Mouse (Mus musculus): ENCODE data around the gene Gm17334. TPM values are rescaled to one million over a fixed set of nuclear protein-coding genes. Genes with fewer than 3 reads are reported as not detected.
A peak's percentile ranks its signal among the peaks of the same experiment; 100 is the strongest.

Gm17334 gene
- total RNA-seq, 2 experiments from 2014 or later, result not detected

DNA sequence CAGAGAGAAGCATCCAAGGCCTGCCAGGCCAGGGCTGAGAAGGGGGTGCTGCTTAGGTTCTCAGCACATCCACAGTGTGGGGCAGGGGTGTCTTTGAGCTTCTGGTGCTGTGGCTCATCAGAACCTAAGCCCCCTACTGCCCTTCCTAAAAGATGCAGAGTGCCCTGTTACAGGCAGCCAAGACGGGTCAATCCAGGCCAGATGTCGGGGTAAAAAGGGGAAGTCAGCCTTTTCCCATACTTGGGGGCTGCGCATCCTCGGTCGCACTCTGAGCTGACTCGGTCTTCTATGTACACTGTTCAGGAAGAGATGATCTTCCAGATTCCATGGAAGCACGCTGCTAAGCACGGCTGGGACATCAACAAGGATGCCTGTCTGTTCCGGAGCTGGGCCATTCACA lies 451 bp downstream of the Gm17334 start:
- no peak for DNase-seq (ENCODE audit: low spot score)

GRCm38 (mm10) chr11:53771001-53771744 lies 1.8 kb downstream of the Gm17334 start:
- DNase-seq (ENCODE audit: low spot score), result no peak

DNA sequence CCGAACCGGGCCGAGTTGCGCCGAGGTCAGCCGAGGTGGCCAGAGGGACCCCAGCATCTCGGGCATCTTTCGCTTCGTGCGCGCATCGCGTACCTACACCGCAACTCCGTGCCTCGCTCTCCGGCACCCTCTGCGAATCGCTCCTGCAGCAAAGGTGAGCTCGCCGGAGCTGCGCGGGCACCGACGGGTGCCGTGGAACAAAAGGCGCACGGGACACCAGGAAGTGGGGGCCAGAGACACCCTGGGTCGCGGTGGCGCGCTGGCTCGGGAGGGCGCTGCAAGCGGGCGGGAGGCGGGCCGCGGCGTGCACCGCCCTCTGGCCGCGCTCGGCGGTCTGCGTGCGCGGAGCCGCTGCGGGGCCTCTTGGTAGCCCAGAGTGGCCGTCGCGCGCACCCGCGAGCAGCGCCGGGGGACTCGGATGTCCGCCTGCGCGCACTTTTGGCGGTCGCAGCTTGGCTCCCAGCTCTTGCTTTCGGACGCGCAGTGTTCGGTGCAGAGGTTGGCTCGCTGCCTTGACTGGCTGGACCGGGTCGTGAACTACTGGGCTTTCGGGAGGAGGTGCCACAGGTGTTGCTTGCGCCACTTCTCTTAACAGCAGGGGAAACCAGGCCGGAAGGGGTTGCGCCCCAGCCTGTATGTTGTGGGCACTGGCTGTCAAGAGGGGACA lies 2.7 kb downstream of the Gm17334 start:
- peak; percentile 61 for DNase-seq (ENCODE audit: low spot score)

- DNase-seq (ENCODE audit: low spot score), result peak; percentile 93
Observed at GRCm38 (mm10) chr11:53769760-53770124, 3.2 kb downstream of the Gm17334 start, which contains the start of gene Irf1. Gene Irf1, plus strand, starts transcription at chr11:53770014.

DNA sequence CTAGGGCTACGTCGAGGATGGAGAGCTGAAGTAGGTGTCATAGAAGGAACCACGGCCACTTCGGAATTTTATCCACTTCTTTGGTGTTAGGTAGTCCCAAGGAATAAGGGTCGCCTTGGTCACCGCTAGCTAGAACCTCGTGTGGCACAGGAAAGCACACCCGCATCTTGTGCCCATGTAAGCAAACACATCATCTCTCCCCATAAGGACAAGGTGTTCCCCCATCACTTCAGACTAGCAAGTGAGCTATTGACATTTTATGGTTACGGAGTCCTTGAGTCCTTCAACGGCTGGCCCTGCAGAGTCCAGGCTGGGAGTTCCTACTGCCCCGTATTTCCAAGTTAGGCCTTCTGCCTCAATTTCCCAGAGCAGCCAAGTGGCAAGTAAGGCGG lies 3.8 kb downstream of the Gm17334 start:
- no peak for DNase-seq (ENCODE audit: low spot score)

- DNase-seq (ENCODE audit: low spot score), result no peak
Observed at GRCm38 (mm10) chr11:53768422-53769184, 4.4 kb downstream of the Gm17334 start.

DNA sequence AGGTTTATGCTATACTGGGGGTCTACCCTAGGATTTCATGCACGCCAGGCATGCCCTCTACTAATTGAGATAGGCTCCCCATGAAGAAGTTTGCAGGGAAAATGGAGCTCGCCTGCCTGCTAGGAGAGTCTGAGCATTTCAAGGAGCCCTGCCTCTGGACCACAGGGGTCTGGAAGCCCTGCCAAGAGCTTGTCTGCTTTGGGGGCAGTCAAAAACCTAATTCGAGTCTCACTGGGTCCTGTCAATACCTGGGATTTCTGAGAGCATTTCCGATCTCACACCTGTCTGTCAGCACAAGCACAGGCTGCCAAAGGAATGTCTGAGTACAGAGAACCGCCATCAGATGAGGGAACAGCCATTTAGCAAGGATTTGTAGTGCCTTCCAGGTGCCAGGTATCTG lies 8.4 kb downstream of the Gm17334 start:
- no peak for DNase-seq (ENCODE audit: low spot score)

DNA sequence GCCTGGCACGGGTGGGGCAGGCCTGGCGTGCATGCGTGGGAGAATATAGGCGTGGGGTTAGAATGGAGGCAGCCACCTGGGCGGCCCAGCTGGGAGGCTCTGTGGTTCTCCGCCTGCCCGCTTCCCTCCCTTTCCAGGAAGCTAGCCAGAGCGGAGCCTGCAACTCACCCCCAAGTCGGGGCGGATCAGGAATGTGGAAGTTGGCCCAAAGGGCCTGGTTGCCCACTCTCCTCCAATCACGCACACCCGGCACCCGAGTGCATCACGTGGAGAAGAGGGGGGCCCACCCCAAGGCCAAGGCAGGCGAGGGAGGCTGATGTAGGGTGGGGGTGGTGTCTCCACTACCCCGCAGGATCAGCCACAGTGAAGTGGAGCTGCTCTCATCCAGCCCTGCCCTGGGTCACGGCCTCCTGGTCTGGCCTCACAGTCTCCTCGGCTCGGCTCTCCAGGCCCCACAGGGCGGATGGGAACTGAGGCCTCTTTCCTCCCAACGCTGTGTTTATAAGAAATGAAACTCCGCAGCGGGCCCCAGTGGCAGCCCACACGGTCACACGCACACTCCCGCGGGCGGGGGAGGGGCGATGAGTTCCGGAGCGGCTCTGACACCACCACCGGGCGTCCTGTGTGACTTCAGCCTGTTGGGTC lies 9.4 kb downstream of the Gm17334 start:
- DNase-seq (ENCODE audit: low spot score), result peak; percentile 92

DNA sequence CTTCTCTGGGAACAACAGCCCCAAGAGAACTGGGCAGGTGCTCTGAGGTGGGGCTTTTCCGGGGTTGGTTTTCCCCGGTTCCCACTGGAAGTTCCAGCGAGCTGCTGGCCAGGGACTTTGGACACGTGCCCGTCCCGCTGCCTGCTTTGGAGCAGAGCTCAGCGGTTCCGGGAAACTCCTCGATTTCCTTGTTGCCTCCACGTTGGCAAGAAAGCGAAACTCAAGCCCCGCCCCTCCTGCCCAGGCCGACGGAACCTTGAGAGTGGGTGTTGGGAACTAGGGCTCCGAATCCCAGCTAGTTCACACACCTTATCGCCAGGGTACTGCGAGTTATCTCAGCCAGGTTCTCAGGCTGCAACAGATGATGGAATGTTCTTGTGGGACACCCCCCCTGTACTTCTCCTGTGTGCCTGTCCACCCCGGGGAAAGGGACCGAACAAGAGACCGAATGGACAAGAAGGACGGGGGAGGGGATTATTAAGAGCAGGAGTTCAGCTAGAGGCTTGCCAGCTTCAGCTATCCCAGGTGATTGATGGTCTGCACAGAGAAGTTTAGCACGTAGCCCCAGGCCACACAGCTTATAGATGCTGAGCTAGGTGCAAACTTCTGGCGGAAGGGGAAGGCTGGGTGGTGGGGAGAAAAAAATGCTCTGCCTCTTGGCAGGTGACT lies 10.0 kb downstream of the Gm17334 start:
- peak; percentile 80 for DNase-seq (ENCODE audit: low spot score)

- DNase-seq (ENCODE audit: low spot score), result no peak
Observed at GRCm38 (mm10) chr11:53762426-53762825, 10.6 kb downstream of the Gm17334 start.

DNA sequence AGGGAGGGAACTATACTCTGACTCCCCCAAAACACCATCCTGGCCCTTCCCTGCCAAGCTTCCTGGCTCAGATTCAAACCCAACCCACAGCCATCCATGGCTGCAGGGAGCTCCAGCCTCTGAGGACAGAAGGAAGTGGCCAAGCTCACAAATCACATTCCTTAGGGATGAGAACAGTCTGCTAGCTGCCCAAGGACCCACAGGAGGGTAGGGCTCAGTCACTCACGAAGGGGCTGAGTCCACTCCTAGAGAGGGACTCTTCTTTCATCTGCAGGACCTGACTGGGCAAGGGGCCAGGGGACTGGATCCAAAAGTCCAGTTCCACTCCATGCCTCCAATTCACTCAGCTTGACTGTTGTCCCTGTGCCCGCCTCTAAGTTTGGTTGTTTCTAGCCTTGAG lies 11.2 kb downstream of the Gm17334 start:
- DNase-seq (ENCODE audit: low spot score), result peak; percentile 57

DNA sequence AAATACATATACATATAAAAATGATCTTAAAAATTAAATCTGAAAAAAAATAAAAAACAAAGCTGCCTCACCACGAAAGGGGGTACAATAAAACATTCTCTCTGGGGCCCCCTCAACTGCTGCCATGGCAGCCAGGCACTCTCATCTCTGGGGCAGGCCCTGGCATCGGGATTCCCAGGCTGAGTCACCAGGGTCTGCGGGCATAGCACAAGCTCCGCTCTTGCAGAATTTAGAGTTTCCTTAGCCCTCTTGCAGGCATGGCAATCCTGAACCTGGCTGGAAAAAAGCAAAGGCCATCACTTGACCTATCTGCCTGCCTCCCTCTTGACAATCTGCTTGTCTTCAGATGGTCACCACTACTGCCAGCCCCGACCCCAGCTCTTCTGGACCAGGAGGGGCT lies 11.7 kb downstream of the Gm17334 start:
- DNase-seq (ENCODE audit: low spot score), result no peak

- DNase-seq (ENCODE audit: low spot score), result no peak
Observed at GRCm38 (mm10) chr11:53759545-53760406, 13.2 kb downstream of the Gm17334 start.

GRCm38 (mm10) chr11:53758791-53759351 lies 14.1 kb downstream of the Gm17334 start:
- peak; percentile 34 for DNase-seq (ENCODE audit: low spot score)

DNA sequence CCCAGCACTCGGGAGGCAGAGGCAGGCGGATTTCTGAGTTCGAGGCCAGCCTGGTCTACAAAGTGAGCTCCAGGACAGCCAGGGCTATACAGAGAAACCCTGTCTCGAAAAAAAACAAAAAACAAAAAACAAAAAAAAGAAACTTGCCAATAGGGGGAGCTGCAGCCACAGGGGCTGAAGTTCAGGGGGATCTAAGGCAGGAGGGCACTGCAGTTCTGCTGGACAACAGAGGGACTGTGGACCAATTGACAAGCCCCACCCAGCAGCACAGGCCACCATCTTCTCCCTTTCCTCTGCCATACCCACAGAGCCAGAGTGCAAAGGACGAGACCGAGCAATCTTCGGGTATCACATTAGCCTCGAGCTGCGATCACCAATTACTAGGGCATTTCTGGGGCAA lies 15.0 kb downstream of the Gm17334 start:
- DNase-seq (ENCODE audit: low spot score), result peak; percentile 39

GRCm38 (mm10) chr11:53757612-53758011 lies 15.4 kb downstream of the Gm17334 start:
- DNase-seq (ENCODE audit: low spot score), result no peak

DNA sequence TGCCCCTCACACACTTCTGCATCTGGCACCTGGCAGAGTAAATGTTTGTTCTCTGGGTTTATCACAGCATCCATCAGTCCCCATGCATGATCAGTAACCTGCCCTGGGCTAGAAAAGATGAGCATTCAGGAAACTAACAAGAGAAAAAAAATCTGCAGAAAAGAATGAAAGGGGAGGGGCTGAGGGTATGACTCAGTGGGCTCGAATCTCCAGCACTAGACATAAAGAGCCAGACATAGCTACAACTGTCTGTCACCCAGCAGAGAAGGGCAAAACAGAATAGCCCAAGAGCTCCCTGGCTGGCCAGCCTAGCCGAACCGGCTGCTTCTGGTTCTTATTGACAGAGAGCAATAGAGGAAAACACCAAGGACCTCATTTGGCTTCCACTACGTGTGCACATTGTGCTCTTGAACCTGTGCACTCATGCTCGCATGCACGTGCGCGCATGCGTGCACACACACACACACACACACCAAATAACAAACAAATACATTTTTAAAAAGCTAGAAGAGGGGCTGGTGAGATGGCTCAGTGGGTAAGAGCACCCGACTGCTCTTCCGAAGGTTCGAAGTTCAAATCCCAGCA lies 17.9 kb downstream of the Gm17334 start:
- DNase-seq (ENCODE audit: low spot score), result no peak

DNA sequence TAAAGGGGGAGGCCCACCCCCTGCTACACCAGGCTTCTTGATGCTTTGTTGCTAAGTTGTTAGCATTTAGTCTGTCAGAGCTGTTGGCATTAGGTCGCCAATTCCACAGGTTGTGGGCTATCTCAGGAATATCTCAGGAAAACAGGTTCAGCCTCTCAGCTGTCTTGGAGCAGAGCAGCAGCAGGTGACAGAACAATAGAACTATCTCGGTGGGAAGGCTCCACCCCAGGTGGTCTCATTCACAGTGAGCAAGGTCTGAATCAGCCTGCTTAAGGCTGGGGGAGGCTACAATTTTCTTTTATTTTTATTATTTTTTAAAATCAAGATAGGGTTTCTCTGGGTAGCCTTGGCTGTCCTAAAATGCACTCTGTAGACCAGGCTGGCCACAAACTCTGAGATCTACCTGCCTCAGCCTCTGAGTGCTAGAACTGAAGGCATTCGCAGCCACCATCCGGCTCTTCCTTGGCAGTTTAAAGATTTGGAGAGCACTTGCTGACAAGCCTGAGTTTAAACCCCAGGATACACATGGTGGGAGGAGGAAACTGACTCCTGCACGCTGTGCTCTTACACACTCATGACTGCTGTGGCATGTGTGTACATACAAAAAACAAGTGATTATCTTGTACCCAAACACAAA lies 23.2 kb downstream of the Gm17334 start:
- DNase-seq (ENCODE audit: low spot score), result no peak

GRCm38 (mm10) chr11:53749306-53749705 lies 23.7 kb downstream of the Gm17334 start:
- DNase-seq (ENCODE audit: low spot score), result no peak
